Mouse (Mus musculus): ENCODE measurements at regions not wholly inside any gene's neighbourhood (a gene's known extent, or its start where the extent isn't known, plus 50 kb on each side); places are given as distances from the start of the nearest gene placed in this dataset.

GRCm38 (mm10) chr2:28362199-28362598 lies 84.4 kb upstream of the Ppp1r26 start:
- no peak overlapping the region for H3K4me3 ChIP-seq (replicated peaks; ENCODE audit: low read length)
- no peaks in the 10 kb centered on the region for H3K36me3 ChIP-seq (ENCODE audit: insufficient read depth, low read length)
- H3K27me3 ChIP-seq (ENCODE audit: insufficient read depth, low read length), result no peaks in the 10 kb centered on the region
- no peaks in the 10 kb centered on the region for H3K9me3 ChIP-seq (ENCODE audit: low read length)
- no peaks in the 10 kb centered on the region for H3K4me1 ChIP-seq (replicated peaks; ENCODE audit: low read depth, low read length)
- no peak for TF ChIP-seq POU5F1 (IDR thresholded peaks at IDR 0.05; ENCODE audit: borderline replicate concordance, low read length)
- no peak for TF ChIP-seq NANOG (IDR thresholded peaks at IDR 0.05; ENCODE audit: borderline replicate concordance, low read length)
- no peak for TF ChIP-seq CTCF (conservative IDR thresholded peaks at IDR 0.05; ENCODE audit: low read length)

- Histone ChIP-seq H3K36me3 (ENCODE audit: insufficient read depth, low read length) (no peaks in the 10 kb centered on the region), H3K27me3 (ENCODE audit: insufficient read depth, low read length) (no peaks in the 10 kb centered on the region), H3K4me3 (replicated peaks; ENCODE audit: low read length) (no peak overlapping the region), H3K9me3 (ENCODE audit: low read length) (no peaks in the 10 kb centered on the region), H3K4me1 (replicated peaks; ENCODE audit: low read depth, low read length) (peaks cover 9% of the 10 kb centered on the region)
- no peak for TF ChIP-seq CTCF (conservative IDR thresholded peaks at IDR 0.05; ENCODE audit: low read length)
- no peak for TF ChIP-seq NANOG (IDR thresholded peaks at IDR 0.05; ENCODE audit: borderline replicate concordance, low read length)
- TF ChIP-seq POU5F1 (IDR thresholded peaks at IDR 0.05; ENCODE audit: borderline replicate concordance, low read length), result no peak
These were observed 82.0 kb upstream of the Ppp1r26 start for GRCm38 (mm10) chr2:28364623-28365022.

GRCm38 (mm10) chr2:28365756-28366155 lies 80.8 kb upstream of the Ppp1r26 start:
- Histone ChIP-seq H3K9me3 (ENCODE audit: low read length) (no peaks in the 10 kb centered on the region), H3K36me3 (ENCODE audit: insufficient read depth, low read length) (no peaks in the 10 kb centered on the region), H3K4me1 (replicated peaks; ENCODE audit: low read depth, low read length) (peaks cover 20% of the 10 kb centered on the region), H3K27me3 (ENCODE audit: insufficient read depth, low read length) (no peaks in the 10 kb centered on the region), H3K4me3 (replicated peaks; ENCODE audit: low read length) (no peak overlapping the region)
- no peak for TF ChIP-seq POU5F1 (IDR thresholded peaks at IDR 0.05; ENCODE audit: borderline replicate concordance, low read length)
- no peak for TF ChIP-seq CTCF (conservative IDR thresholded peaks at IDR 0.05; ENCODE audit: low read length)
- no peak for TF ChIP-seq NANOG (IDR thresholded peaks at IDR 0.05; ENCODE audit: borderline replicate concordance, low read length)

DNA sequence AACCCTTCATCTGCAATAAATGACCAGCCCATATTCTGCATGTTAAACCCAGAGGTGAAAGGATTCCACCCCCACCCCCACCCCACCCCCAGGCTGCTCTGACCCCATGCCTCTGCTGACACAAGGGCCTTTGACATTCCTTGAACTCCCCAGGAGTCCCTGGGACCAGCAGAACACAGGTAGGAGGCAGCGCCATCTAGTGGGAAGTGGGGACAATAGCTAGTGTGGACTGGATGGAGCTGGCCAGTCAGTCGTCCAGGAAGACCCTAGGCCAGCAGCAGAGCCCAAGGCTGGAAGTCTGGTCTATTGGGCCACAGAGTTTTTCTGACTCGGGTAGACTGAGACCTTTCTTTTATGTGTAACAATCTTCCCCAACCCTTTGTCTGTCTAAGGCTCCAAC lies 71.8 kb upstream of the Ppp1r26 start:
- Histone ChIP-seq H3K4me3 (replicated peaks; ENCODE audit: low read length) (no peak overlapping the region), H3K9me3 (ENCODE audit: low read length) (no peaks in the 10 kb centered on the region), H3K27me3 (ENCODE audit: insufficient read depth, low read length) (no peaks in the 10 kb centered on the region), H3K4me1 (replicated peaks; ENCODE audit: low read depth, low read length) (peaks cover 12% of the 10 kb centered on the region), H3K36me3 (ENCODE audit: insufficient read depth, low read length) (no peaks in the 10 kb centered on the region)
- TF ChIP-seq NANOG (IDR thresholded peaks at IDR 0.05; ENCODE audit: borderline replicate concordance, low read length), result no peak
- no peak for TF ChIP-seq POU5F1 (IDR thresholded peaks at IDR 0.05; ENCODE audit: borderline replicate concordance, low read length)
- TF ChIP-seq CTCF (conservative IDR thresholded peaks at IDR 0.05; ENCODE audit: low read length), result peak; percentile 50

GRCm38 (mm10) chr2:28377948-28378822 lies 68.4 kb upstream of the Ppp1r26 start:
- Histone ChIP-seq H3K27me3 (ENCODE audit: insufficient read depth, low read length) (peaks cover 2% of the 10 kb centered on the region; the same call in 1 of the 2 replicates), H3K36me3 (ENCODE audit: insufficient read depth, low read length) (no peaks in the 10 kb centered on the region), H3K4me3 (replicated peaks; ENCODE audit: low read length) (no peak overlapping the region), H3K4me1 (replicated peaks; ENCODE audit: low read depth, low read length) (peaks cover 4% of the 10 kb centered on the region; the same call in 1 of the 2 replicates), H3K9me3 (ENCODE audit: low read length) (no peaks in the 10 kb centered on the region)
- TF ChIP-seq POU5F1 (IDR thresholded peaks at IDR 0.05; ENCODE audit: borderline replicate concordance, low read length) (no peak), NANOG (IDR thresholded peaks at IDR 0.05; ENCODE audit: borderline replicate concordance, low read length) (no peak), CTCF (conservative IDR thresholded peaks at IDR 0.05; ENCODE audit: low read length) (no peak)

- Histone ChIP-seq H3K27me3 (ENCODE audit: insufficient read depth, low read length) (peaks cover 2% of the 10 kb centered on the region; the same call in 1 of the 2 replicates), H3K36me3 (ENCODE audit: insufficient read depth, low read length) (no peaks in the 10 kb centered on the region), H3K4me1 (replicated peaks; ENCODE audit: low read depth, low read length) (0 out of 2 replicates have a peak, but pooled peaks cover 1% of the 10 kb centered on the region), H3K4me3 (replicated peaks; ENCODE audit: low read length) (no peak overlapping the region), H3K9me3 (ENCODE audit: low read length) (no peaks in the 10 kb centered on the region)
- TF ChIP-seq NANOG (IDR thresholded peaks at IDR 0.05; ENCODE audit: borderline replicate concordance, low read length) (no peak), POU5F1 (IDR thresholded peaks at IDR 0.05; ENCODE audit: borderline replicate concordance, low read length) (no peak)
These were observed 64.4 kb upstream of the Ppp1r26 start for GRCm38 (mm10) chr2:28382051-28382802.

DNA sequence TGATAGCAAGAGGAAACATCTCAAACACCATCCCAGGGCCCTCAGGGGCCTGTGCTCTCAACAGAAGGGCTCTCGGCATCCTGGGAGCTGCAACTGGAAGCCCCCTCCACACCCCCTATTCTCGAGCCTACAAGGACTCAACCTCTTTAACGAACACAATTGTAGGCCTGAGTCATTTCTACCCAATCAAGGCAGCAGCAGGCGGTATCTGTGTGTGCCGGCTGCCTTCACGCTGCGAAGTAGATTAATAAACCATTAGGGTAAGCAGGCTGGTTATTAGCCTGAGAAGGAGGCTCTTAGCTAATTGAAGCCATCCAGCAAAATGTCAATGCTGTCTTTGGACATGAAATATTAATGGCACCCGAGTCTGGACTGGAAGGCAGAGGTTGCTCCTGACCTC lies 61.7 kb upstream of the Ppp1r26 start:
- Histone ChIP-seq H3K4me1 (replicated peaks; ENCODE audit: low read depth, low read length) (0 out of 2 replicates have a peak, but pooled peaks cover 4% of the 10 kb centered on the region), H3K4me3 (replicated peaks; ENCODE audit: low read length) (no peak overlapping the region), H3K36me3 (ENCODE audit: insufficient read depth, low read length) (no peaks in the 10 kb centered on the region), H3K27me3 (ENCODE audit: insufficient read depth, low read length) (peaks cover 2% of the 10 kb centered on the region; the same call in 1 of the 2 replicates), H3K9me3 (ENCODE audit: low read length) (no peaks in the 10 kb centered on the region)
- TF ChIP-seq NANOG (IDR thresholded peaks at IDR 0.05; ENCODE audit: borderline replicate concordance, low read length) (no peak), POU5F1 (IDR thresholded peaks at IDR 0.05; ENCODE audit: borderline replicate concordance, low read length) (no peak), CTCF (conservative IDR thresholded peaks at IDR 0.05; ENCODE audit: low read length) (no peak)

DNA sequence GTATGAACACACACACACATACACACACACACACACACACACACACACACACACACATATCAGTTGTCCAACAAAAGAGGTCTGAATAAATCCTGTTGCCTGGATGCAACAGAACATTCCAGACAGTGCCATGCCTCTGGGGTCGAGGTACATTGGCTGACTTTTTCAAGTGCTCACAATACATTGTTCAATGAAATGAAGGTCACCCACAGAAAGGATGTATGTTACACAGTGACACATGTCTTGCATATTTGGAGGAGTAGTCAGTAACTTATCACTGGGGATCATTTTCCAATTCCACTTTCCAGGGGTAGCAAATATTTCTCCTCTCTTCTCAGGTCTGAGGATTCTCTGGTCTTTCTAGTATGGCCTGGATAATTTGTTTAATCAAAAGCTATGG lies 59.8 kb upstream of the Ppp1r26 start:
- Histone ChIP-seq H3K4me3 (replicated peaks; ENCODE audit: low read length) (no peak overlapping the region), H3K4me1 (replicated peaks; ENCODE audit: low read depth, low read length) (0 out of 2 replicates have a peak, but pooled peaks cover 4% of the 10 kb centered on the region), H3K36me3 (ENCODE audit: insufficient read depth, low read length) (no peaks in the 10 kb centered on the region), H3K9me3 (ENCODE audit: low read length) (no peaks in the 10 kb centered on the region), H3K27me3 (ENCODE audit: insufficient read depth, low read length) (no peaks in the 10 kb centered on the region; the same call in 1 of the 2 replicates)
- TF ChIP-seq POU5F1 (IDR thresholded peaks at IDR 0.05; ENCODE audit: borderline replicate concordance, low read length) (no peak), CTCF (conservative IDR thresholded peaks at IDR 0.05; ENCODE audit: low read length) (no peak), NANOG (IDR thresholded peaks at IDR 0.05; ENCODE audit: borderline replicate concordance, low read length) (no peak)

All from E14TG2a.4 (cell line).